Mouse (Mus musculus): Measurements from ENCODE around the gene Dlg1. TPM values are rescaled to one million over a fixed set of nuclear protein-coding genes. Genes with fewer than 3 reads are reported as not detected.

Dlg1 gene
- total RNA-seq, 2 experiments from 2014 or later: 51.8 to 53.4 TPM

DNA sequence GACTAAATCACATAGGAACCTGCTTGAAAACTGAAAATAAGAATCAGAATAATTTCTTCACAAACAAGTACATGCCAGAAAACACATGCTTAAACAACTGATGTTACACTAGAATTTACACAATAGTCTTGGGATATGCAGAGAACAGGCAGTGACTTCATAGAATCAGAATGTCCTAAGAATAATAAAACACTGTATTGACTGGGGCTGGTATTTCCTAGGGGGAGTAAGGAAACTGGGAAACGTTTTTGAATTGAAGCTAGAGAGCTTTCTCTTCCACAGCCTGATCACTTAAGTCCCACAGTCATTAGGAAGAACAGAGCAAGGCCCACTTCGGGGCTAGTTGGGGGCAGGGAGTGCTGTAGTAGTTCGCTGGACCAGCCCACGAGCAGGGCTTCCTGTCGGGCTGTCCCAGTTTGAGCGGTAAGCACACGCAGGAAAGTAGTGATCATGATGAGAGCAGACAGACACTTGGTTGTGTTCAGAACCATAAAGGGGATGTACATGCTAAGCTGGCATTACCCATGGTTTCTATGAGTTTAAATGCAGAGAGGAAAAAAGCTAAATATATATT, 170.9 kb downstream of the Dlg1 start:
- DNase-seq: peak; percentile 6 to 28

DNA sequence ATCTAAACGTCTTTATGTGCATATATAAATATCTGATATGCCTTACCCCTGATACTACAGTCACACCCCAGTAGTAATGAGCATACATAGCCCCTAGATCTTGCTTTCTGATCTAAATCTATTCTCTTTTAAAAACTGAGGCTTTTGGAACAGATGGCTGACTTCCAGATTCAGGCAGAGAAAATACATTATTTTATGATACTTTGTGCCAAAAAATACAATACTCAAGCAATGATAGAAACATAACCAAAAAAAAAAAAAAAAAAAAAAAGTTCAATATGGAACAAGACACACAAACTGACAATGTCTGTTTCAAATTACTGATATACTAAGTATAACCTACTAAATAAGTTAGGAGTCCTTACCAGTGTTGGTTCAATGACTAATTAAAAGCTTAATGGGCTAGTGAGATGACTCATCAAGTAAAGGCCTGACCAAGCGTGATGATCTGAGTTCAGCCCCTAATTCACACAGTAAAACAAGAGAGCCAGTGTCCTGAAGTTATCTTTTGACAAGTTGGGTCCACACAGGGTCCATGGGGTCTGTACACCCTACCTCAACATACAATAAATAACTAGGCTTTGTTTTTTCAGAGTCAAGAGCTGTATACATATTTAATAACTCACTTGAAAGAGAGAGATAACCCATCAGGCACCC, 171.5 kb downstream of the Dlg1 start:
- DNase-seq: no peak
- intact Hi-C loops (cut with DNase I): no loop called here

More for the DNA sequence above, 170.9 kb downstream of the Dlg1 start:
- intact Hi-C loops (cut with DNase I): no loop called here

DNA sequence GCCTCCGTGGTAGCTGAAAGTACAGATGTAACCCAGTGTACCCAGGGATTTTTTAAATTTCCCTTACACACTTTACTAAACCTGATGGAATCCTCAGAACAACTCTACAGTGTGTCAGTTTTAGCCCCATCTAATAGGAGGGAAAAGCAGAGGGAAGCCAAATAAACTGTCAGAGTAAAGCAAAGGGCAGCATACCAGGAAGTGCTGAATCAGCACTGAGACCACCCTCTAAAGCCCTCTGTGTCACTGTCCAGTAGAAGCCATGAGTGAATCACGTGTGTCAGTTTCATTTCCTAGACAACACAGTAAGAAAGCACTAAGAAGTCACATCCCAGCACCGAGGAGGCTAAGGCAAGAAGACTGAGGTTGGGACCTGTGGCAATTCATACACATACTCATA, 174.1 kb downstream of the Dlg1 start:
- intact Hi-C loops (cut with DNase I): no loop called here
- no peak for DNase-seq

DNA sequence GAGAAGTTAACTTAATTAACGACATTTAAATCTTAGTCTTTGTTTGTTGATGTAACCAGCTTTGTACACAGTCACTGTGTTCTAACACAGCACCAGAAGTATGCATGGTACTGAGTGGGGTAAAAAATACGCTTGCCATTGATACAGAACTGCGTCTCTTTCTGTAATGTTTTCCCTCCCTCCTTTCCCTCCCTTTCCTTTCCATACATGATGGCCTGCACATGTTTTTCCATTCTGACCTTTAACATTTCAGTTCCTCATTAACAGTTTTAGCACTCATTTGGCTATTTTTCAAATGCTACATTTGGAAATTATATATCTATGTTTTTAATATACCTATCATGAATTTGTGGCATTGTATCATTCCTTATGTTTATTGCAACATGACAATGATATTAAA, 181.0 kb downstream of the Dlg1 start:
- intact Hi-C loops (cut with DNase I): no loop called here
- DNase-seq: no peak

DNA sequence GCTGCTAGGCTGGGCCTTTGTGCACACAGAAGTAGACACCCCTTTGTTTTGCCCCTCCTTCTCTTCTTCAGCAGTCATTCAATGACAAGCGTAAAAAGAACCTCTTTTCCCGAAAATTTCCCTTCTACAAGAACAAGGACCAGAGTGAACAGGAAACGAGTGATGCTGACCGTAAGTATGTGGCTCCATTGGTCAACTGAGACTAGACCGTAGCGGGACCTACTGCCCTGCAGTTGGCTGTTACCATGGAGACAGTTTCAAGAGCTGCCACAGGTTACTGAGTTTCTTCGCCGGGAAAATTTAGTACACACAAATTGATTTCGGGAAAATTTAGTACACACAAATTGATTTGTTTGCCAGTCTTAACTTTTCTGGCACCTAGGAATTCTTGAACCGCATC, 183.5 kb downstream of the Dlg1 start:
- intact Hi-C loops (cut with DNase I): no loop called here
- no peak for DNase-seq

DNA sequence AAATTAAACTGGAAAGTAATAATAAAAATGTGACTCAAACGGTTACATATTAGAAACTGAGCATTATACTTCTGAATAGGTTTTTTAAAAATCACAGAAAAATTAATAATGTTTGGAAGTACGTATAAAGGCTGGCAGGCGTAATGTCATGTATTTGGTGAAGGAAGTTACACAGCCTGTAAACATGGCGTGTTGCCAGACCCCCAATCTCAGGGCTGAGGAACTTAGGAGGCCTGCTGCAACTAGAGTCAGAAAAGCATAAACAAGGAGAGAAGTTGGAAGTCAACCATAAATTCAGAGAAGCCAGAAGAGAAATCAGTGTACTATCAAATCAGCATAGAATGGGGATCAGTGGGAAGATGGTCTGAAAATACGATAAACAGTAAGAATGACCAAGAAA, 200.7 kb downstream of the Dlg1 start:
- intact Hi-C loops (cut with DNase I): no loop called here
- DNase-seq: no peak

DNA sequence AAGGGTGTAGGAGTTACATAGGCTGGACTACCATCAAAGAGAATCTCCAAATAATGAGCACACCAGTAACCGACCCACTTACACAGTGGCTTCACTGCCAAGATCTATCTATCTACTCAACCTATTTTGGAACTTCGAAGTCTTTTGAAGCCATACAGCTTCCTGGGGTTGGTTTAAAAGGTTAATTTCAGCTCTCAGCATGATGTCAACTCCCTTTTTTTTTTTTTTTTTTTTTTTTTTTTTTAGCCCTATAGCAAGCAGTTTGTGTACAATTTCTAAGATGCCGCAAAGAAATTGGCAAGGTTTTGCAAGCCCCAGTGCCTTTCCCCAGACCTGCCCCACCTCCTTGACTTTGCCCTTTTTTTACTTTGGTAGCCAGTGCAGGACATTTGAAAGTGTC, 202.0 kb downstream of the Dlg1 start:
- intact Hi-C loops (cut with DNase I): no loop called here
- no peak for DNase-seq

DNA sequence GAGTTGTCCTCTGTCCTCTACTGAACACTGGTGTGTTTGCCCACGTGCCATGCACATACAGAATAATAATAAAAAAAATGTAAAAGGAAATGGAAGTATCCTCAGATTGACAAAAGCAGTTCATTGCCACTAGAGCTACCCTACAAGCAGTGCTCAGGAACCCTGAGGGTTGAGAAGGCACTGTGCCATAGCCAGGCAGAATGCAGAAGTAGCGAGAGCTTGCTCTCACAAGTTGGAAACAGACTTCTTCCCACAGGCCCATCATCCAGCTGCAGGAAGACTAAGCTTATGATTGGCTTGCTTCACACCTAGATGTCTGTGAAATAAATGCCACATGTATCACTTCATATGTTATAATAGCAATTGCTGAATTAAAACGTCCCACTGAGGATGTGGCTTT, 203.7 kb downstream of the Dlg1 start:
- intact Hi-C loops (cut with DNase I): no loop called here
- no peak for DNase-seq

DNA sequence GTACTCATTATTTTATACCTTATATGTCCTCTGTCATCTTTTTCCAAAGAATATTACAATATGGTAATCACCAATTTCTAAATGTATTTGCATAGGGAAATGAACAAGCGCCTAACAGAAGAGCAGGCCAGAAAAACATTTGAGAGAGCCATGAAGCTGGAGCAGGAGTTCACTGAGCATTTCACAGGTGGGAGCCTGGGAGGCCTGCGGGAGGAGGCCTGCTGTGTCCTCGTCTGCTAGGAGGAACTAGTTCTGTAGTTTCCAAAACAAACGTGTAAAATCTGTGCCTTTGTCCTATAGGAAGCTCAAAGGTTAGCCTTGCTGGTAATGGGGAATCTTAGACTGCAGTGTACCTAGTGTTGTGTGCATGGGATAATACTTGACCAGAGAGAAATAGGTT, 204.5 kb downstream of the Dlg1 start:
- intact Hi-C loops (cut with DNase I): no loop called here
- no peak for DNase-seq

DNA sequence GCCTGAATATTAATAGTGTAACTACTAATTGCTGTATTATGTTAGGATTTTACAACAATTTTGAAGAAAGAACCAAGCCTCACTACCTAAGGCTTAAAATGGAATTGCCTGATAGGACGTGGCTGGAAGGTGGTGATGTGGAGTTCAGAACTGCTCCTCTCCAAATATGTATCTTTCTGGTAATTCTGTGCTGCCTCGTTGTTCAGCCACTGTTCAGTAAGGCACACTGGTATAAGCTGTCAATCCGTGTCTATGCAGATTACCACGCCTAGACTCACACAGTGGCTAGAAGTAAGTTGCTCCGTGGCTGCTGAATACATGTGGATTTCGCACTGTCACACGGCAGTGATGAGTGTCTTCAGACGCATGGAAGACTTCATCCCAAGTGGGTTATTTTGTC, 210.5 kb downstream of the Dlg1 start:
- intact Hi-C loops (cut with DNase I): no loop called here
- no peak for DNase-seq

DNA sequence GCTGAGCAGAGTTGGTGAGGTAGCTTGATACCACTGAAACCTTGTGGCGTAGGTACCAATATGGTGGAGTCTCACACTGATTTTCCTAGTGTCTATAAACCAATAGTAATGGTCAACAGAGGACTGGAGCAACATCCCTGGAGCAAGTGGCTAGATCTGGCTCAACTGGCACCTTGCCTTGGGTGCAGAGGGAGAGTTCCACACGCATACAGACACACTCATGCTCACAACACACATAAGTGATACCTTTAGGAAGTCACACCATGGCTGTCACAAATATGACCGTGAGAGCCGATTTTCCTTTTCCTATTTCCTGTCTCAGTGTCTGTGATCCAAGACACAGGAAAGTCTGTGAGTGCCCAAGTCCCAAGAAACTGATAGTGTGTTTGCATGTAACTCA, 212.1 kb downstream of the Dlg1 start:
- DNase-seq: no peak
- intact Hi-C loops (cut with DNase I): no loop called here

DNA sequence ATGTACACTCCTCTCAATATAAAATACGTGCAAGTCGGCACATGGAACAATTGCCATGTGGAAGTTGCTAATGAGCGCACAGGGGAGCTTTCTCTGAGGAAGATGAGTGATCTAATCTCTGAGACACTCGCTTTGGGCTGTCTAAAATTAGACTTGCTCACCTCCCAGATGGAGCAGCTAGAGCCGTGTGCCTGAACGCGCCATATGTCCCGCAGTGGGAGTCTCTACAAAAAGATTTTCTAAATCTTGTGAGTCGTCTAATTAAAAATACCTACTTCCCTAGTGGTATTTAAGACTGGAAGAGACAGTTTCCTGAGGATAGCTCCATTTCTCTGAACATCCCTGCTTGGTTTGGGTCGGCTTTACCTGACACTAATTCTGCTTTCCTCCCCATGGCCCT, 213.1 kb downstream of the Dlg1 start:
- intact Hi-C loops (cut with DNase I): no loop called here
- DNase-seq: no peak

DNA sequence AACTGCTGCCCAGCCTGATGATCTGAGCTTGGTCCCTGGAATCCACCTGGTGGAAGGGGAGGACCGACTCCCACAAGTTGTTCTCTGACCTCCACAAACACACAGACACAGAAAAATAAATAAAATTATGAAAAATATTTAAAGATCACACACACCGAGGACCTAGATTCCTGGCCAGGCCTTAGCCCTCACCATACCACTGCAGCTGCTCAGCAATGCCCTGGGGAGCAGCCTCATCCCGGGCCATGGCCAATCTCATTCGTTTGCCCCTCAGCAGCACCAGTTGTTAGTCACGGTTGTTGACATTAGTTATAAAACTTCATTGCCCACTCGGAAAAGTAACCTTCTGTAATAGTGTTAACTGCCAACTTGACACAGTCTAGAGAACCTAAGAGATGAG, 214.8 kb downstream of the Dlg1 start:
- intact Hi-C loops (cut with DNase I): loop anchor here (1.0 kb wide), 1 partner anchor 40 kb away; no protein-coding TSS in a partner anchor

DNA sequence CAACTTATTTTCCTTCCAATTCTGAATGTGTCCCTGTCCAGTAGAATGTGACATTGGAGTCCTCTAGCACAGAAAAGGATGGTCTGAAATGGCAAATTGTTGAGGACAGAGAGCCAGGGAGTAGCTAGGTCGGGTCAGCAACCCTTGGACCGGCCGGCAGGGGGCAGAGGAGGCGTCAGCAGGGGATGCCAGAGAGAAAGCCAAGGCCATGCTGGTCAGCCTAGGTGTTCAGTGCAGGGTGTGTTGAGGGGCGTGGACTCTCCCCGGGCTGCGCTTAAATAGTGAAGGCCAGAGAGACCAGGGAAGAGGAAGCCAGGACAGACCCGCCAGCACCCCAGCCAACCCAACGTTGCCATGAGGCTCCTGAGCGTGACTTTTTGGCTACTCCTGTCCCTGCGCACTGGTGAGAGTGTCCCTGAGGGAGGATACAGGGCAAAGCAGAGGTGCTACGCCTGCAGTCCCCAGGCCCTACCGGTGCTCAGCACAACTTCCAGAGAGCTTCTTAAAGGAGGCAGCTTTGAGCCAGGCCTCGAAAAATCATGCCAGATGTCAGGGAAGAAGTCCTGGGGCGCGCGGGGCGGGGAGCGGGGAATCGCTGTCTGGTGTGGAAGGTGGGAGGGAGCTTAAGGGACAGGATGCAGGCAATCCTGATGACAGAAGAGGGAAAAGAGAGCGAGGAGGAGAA, 215.5 kb downstream of the Dlg1 start, which contains the start of gene Meltf:
TSS of gene Meltf (plus strand) at position 238 of the 685 bp plus-strand sequence.
- intact Hi-C loops (cut with DNase I): loop anchor here (1.0 kb wide), 1 partner anchor 40 kb away; no protein-coding TSS in a partner anchor
- DNase-seq: peak; percentile 69 to 79

More for the DNA sequence above, 214.8 kb downstream of the Dlg1 start:
- DNase-seq: no peak

DNA sequence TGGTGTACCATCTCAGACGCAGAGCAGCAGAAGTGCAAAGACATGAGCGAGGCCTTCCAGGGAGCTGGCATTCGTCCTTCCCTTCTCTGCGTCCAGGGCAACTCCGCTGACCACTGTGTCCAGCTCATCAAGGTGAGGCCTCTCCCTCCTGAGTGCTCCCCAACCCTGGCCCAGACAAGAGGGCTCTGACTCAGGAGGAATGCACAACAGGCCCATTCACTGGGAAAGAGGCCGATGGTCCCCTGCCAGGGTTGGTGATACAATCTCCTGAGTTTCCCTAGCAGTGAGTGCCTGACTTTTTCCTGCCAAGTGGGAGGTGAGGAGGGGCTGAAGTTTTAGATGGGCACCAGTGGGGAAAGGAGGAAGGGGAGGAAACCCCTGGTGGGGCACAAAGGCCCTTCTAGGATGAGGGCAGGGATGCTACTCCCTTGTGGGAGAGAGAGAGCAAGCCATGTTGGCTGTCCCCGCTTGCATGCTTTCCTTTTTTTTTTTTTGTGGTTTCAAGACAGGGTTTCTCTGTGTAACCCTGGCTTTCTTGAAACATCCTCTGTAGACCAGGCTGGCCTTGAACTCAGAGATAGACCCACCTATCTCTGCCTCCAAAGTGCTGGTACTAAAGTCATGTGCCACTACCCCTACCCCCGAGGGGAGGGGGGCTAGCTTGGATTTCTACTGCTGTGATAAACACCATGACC, 217.1 kb downstream of the Dlg1 start:
- DNase-seq: no peak
- intact Hi-C loops (cut with DNase I): no loop called here

DNA sequence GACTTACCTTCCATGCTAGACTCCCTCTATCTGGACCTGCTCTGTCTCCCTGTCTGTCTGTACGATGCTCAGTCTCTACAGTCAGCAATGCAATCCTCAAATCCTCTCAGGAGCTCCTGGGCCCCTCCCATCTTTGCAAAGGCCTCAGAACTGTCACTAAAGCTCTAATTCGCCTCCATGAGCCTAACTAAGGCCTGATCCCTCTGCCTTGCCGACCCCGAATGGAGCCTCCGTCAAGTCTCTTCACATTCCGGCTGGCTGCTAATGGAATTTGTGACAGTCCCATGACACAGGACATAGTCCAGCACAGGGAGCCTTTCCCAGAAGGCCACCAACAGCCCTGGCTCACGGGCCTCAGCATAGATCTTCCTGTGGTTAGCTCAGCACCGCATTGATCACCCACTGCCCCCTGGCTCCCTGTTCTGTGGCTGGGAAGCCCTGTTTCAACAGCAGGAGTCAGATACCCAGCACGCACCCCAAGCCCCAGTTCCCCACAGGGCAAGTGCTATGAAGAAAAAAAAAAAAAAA, 219.2 kb downstream of the Dlg1 start:
- no peak for DNase-seq
- intact Hi-C loops (cut with DNase I): no loop called here

DNA sequence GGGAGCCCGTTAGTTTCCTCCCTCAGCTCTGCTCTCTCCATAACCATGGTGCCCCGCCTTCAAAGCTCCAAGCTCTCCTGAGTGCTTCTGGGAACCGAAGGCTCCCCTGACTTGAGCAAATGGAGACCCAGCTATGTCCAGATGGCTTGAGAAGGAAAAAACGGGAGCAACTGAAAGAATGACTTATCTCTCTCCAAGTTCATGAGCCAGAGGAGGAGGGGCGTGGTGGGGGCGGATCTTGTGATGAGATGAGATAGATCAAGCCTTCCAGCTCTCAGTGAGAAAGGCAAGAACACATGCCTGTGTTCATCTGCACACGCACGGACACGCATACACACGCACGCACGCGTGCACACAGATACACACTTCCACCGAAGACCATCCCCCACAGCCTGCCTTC, 220.1 kb downstream of the Dlg1 start:
- intact Hi-C loops (cut with DNase I): no loop called here
- DNase-seq: no peak

DNA sequence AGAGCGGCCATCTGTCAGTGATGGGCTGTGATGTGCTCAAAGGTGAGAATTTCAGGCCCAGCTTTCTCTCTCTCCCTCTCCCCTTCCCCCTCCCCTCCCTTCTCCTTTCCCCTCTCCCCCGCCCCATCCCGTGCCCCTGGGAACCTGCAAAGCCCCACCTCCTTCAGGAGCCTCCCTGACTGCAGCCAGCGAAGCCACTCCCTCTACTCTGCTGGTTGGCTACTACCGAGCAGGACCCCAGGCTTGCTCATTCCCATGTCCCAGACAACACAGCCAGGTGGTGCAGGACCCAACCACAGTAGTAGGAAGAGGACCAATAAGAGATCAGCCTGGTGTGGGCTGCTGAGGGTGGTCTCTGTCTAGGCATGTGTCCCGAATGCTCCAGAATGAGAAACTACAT, 220.7 kb downstream of the Dlg1 start:
- intact Hi-C loops (cut with DNase I): no loop called here
- no peak for DNase-seq

DNA sequence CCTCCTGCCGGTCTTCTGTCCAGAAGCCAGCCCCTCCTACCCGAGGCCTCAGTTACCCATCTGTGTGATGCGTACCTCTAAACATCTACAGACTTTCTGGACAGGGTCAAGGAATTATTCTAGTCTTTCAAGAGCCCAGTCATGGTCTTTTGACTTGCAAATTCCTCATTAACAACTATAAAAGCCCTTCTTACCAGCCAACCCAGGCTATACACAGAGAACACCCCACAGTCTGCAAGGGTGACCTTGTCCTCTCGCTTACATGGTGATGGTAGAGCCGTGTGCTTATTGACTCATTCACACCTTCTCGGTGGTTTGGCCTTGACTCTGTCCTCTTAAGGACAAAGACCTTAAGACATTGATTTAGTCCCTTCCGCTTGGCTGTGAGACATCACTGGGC, 227.7 kb downstream of the Dlg1 start:
- DNase-seq: no peak
- intact Hi-C loops (cut with DNase I): no loop called here

DNA sequence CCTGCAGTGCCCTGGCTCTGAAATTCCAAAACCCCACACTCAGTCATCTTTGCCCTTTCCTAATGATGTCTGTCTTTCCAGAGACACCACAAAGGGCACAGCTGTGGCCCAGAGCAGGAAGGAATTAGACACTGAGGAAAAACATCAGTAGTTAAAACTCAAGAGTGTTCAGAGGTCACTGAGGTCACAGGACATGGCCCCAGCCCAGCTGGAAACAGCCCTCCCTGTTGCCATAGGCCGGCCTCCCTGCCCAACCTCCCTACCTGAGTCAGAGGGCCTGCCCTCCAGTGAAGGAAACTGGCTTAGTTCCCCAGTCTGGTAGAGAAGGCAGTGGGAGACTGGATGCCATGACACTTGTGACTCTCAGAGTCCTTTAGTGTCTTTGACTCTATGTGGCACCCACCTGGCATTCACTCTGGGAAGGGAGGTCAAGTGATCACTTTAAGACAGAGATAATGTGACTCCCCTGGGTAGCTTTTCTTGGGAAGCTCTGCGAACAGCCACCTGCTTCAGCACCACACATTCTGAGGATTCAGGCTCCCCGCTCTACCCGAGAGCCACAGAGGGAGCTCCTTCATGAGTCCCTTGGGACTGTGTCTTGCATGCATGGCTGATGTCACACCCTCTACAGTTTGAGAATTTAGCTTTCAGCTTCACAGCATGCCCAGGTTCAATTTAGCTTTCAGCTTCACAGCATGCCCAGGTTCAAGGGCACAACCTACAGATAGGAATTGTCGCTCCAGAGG, 230.3 kb downstream of the Dlg1 start:
- intact Hi-C loops (cut with DNase I): no loop called here
- DNase-seq: no peak
